Mouse (Mus musculus) layer of hippocampus, adult 18-20 months (tissue): ENCODE results near the gene Marveld1. TPM values are rescaled to one million over a fixed set of nuclear protein-coding genes. Genes with fewer than 3 reads are reported as not detected.

Experiments
- DNase-seq, 2 experiments: peaks; one replicate each; pipeline ENCODE4 v3.0.0; 2022; ENCODE audit warnings: low spot score in 2 of 2
- total RNA-seq, 2 experiments: library from RNA; stranded (reverse); gene quantifications; 2 replicates each; pipeline ENCODE4 v1.2.3; 2021

Gene Marveld1
- total RNA-seq, 2 experiments from 2014 or later, result 5.1 to 5.8 TPM

DNA sequence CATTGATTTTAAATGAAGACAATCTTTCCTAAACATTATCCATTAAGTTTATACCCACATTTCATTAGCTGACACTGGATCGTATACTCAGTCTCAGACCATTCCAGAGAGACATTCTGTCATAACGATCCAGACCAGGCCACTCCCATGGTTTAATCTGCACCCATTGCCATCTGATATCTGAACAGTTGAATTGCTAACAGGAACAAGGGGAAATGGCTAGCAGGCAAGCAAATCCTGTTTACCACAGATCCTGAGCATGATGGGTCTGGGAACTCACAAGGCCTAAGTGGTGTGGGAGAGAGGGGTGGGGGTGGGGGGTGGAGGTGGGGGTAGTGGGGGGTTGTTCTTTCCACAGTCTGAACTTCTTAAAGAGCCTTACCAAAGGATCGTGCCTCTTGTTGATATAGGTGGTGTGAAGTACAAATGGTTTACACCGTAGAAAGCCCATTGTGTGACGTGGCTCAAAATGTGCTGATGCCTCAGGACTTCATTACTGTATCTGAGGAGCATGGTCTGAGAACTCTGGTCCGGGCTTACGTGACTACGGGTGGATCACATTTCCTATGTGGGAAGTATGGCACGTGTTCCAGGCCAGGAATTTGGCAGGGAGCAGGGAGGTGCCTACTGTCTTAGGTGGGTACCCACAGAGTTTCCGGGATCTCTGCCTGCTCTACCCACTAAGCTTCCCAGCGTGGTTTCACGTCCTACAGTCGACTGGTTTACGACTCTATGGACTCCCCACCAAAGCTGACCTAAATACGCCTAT, 8.5 kb upstream of the Marveld1 start:
- DNase-seq, result no peak

DNA sequence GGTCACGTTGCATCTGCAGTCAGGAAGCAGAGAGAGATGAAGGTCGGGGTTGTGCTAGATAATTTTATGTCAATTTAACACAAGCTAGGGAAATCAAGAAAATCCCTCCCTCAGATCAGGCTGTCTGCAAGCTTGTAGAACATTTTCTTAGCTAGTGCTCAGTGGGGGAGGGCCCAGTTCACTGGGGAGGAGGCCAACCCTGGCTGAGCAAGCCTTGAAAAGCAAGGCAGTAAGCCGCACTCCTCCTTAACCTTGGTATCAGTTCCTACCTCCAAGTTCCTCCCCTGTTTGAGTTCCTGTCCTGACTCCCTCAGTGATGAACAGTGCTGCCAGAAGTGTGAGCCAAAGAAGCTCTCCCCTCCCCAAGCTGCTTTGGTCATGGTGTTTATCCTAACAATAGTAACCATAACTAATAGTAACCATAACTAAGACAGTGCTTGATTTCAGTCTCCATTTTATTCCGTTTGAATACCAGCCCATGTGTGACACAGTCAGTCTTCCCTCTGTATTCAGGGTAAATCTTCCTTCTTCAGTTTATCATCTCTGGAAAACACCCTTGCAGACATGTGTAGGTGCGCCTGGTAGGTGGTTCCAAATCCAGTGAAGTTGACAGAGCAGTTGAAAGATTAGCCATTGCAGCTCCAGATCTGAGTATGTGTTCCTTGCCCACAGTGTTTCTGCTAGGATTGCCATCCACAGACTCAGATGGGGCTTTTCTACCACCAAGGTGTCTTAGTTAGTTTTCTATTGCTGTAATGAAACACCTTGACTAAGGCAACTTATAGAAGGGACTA, 7.3 kb upstream of the Marveld1 start:
- no peak for DNase-seq

DNA sequence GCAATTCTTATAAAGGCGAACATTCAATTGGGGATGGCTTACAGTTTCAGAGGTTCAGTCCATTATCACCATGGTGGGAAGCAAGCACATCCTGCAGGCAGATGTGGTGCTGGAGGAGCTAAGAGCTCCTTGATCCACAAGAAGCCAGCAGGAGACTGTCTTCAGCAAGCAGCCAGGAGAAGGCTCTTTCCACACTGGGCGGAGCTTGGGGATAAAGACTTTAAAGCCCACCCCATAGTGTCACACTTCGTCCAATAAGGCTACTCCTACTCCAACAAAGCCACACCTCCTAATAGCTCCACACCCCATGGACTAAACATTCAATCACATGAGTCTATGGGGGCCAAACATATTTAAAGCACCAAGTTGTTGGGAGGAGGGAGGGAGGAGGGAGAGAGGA, 5.2 kb upstream of the Marveld1 start:
- DNase-seq, result no peak

DNA sequence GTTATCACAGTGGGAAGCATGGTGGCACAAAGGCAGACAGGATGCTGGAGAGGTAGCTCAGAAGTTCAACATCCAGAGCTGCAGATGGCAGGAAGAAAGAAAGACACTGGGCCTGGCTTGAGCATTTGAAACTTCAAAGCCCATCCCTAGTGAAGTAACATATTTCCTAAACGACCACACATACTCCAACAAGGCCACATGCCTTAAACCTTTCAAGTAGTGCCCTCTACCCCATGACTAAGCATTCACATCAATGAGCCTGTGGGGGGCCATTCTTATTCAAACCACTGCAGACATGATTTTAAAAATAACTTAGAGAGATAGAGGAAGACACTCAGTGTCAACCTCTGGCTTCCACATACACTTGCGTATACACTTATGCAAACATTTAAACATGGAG, 4.4 kb upstream of the Marveld1 start:
- no peak for DNase-seq

DNA sequence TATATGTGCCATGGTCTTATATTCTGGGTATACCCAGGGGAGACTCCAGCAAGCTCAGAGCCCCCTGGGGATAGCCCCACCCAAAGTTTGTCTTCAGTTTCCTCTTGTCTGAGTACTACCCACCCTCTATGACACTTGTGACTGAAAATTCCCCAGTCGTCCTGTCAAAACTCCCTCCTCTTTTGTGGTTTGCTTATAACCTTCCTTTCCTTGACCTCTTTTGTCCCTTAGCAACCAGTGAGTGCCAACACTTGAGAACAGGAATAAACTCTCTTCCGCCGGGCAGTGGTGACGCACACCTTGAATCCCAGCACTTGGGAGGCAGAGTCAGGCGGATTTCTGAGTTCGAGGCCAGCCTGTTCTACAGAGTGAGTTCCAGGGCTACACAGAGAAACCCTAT, 3.1 kb upstream of the Marveld1 start:
- no peak for DNase-seq

DNA sequence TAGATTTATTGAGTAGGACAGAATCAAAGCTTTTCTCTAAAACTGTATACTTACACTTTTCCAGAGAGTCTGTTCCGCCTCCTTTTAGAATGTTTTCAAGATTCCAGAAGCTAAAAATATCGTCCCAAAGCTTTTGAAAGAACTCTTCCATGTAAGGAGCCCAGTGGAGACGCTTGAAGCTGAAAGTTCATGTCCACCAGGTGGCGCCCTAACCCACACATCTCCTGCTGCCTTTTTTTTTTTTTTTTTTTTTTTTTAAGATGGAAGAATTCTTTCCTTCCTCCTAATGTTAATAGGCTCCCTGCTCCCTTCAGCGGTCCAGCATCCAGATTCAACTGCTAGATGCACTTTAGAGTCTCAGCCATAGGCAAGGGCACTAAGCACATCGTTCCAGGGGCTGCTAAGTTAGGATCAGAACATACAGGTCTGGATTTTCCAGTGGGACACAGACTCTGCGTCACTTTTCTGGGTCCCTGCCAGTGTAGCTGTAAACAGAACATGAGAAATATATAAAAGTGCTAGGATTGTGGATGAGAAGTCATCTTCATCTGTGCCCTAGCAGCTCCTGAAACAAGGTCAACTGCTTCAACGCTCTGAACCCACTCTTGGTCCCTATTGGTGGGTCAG, 2.5 kb upstream of the Marveld1 start:
- peak in 1 of 2 experiments; percentile 90 for DNase-seq

DNA sequence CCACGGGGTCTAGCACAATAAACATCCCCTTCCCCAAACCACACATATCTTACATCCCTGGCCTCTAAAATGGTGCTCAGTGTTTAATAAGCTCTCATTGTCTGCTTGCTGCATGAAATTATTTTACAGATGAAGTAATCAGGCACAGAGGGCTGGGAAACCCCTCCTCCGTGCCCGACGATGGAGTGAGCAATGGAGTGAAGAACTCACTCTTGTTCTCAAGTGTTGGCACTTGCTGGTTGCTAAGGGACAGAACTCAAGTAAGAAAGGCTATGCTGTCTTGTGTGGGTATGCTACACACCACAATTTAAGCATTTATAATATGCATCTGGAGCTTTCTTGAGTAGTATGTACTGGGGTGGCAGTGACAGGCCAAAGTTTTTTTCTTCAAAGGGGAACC, 2.0 kb upstream of the Marveld1 start:
- DNase-seq, result no peak

DNA sequence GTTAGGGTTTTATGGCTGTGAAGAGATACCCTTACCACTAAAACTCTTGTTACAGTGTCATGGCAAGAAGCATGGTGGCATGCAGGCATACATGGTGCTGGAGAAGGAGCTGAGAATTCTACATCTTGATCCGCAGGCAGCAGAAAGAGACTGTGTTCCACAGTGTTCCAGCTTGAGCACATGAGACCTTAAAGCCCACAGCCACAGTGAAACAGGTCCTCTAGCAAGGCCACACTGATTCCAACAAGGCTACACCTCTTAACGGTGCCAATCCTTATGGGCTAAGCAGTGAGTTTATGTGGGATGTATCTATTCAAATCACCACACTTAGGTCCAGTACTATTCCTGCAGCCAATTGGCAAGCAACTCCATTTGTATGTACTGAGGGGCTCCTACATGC, 1.5 kb upstream of the Marveld1 start:
- DNase-seq, result no peak

DNA sequence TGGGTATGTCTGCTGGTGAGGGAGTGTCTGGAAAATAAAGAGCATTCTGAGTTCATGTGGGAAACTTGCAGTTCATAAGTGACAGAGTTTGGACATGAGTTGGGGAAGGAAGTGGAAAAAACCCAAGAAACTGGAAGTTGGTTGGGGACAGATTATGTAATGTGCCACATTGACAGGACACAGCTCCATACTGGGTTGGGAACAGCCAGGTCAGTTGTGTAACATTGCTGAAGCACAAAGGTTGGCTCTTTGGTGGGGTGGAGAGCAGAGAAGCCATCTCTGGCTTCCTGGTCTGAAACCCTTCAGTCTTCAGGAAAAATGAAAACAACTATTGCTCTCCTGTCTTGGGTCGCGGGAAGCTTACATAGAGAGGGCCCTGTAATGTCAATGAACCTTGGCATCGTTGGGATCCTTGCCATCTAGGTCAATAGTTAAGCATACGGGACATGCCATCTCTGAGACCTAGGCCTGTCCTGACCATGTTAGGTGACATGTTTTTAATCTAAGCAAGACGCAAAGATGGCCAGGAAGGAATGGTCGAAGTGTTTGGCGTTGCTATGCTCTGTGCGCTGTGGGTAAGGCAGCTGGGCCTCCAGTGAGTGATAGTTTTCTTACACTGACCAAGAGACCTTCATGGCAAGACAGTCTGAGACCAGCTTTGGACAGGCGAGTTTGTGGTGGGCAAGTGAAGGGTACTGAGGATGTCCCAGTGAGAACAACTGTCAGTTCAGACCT, 757 bp upstream of the Marveld1 start:
- no peak for DNase-seq

DNA sequence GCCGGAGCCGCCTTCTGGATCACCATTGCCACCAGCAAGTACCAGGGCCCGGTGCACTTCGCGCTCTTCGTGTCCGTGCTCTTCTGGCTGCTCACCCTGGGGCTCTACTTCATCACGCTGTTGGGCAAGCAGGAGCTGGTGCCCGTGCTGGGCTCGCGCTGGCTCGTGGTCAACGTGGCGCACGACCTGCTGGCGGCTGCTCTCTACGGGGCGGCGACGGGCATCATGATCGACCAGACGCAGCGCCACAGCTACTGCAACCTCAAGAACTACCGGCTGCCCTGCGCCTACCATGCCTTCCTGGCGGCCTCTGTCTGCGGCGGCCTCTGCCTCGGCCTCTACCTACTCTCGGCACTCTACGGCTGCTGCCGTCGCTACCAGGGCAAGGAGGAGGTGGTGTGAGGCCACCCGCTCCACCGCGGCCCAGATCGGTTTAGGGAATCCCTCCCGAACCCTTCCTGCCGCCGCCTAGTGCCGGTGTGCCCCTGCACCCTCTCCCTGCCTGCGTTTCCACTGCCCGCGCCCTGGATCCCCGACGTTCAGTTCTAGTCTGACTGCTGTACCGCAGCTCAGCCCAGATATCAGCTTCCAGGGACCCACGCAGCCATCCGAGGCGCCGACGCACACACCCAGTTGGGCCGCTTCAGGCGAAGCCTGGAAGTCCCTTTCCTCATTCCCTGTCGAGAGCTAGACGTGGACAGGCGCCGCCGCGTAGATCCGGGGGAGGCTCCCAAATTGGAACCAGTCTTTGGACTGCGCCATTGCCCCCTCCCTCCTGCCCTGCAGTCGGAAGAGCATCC, 769 bp downstream of the Marveld1 start:
- no peak for DNase-seq

DNA sequence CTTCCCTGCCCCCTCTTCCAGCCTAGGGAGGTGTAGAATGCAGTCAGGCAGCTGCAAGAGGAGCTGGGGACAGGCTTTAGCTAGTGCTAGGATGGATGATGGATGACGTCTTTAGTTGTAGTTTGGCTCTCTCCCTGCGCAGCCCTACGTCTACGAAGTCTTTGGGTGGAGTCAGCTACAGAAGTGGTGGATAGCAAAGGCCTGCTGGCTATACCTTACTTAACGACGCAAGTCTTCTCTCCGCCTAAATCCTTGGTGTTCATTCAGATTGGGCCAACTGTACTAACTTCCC, 1.3 kb downstream of the Marveld1 start:
- no peak for DNase-seq

DNA sequence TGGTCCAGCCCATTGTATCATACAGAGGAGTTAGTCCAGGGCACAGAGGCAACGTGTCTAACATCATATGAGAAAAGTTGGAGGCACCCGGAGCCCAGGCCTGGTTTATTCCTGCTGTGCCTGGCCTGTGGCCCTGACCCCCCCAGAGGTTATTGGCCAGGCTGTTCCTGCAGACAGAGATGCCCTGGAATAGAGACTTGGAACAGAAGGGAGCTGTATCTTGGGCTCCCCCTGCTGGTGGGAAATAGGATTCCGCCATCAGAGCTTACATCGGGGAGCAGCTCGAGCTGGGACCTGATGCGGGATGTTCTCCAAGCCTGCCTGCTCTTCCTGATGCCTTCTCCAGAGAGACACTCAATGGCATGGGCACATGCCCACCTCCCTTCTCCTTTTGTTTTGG, 4.8 kb downstream of the Marveld1 start:
- peak; percentile 74 to 92 for DNase-seq

DNA sequence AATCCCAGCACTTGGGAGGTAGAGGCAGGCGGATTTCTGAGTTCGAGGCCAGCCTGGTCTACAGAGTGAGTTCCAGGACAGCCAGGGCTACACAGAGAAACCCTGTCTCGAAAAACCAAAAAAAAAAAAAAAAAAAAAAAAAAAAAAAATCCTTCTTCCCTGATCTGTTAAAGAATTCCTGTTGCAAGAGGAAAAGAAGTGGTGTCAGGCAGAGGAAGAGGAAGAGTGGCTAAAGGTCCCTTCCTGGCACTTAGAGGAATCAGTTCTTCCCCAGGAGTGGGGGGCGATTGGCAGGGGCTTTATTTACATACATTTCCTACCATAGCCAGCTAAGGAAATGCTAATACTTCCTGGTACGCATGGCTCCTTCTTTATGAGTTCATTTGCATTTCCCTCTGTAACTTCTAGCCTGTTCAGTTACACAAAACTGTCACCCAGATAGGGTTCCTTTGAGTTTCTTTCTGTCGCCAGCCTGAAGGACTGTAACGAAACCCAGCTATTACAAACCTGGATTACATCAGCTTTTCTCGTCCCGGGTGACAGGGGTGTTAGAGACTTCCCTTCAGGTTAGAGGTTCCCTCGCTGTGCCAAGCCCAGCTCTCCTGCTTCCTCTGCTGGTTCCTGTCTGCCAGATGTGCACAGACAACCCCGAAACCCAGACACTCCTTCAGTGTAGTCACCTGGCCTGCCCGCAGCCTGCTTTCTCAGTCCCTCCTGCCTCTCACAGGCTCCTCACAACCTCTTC, 10.5 kb downstream of the Marveld1 start:
- DNase-seq, result no peak

DNA sequence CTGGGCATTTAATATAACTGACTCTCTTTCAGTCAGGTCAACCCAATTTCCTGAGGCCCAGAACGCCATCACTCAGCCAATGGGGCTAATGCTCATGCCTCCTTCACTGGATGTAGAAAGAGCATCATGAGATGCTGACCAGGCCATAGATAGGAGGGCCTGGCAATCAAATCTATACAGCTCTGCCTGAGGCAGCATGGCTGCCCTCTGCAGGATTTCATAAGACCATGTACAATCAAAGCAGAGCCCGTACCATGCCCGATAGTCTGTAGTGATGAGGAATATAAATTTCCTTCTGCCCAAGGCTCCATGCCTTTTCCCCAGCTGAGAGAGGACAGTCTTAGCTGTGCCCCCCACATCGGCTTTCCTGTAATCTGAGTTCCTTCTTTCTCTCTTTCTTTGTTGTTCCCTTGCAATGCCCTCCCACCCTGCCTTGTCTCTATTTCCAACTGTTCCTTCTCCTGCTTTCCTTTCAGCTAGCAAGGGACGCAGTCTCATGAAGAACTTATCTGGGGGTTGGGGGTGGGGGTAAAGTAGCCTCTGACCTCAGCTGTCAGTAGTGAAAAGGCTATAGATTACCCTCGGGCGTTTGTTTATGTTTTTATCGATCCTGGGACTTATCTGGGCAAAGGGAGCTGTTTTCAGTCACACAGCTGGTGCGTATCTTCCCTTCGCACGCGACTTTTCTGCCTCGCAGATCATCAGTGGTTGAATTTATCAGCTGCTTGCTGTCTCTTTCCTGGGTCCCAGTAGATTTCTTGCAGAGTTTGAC, 11.2 kb downstream of the Marveld1 start:
- DNase-seq, result no peak

DNA sequence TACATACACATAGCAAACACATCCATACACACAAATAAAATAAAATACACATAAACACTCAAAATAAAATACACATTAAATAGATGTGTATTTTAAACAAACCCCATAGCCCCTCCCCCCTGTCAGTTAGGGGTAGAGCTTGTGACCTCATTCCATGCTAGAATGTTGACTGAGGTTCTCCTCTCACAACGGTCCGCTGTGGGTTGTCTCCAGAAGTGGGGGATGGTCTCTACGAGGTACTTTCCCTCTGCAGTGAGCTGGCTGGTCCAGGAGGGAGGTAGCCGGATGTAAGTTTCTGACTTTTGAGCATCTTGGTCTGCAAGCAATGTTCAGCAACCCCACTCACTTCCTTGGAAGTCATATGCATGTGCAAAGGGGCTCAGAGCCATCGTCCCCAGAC, 16.6 kb downstream of the Marveld1 start, which contains the start of gene Zfyve27:
TSS of gene Zfyve27 (plus strand) at position 188 of the 400 bp plus-strand sequence.
- DNase-seq, result no peak

DNA sequence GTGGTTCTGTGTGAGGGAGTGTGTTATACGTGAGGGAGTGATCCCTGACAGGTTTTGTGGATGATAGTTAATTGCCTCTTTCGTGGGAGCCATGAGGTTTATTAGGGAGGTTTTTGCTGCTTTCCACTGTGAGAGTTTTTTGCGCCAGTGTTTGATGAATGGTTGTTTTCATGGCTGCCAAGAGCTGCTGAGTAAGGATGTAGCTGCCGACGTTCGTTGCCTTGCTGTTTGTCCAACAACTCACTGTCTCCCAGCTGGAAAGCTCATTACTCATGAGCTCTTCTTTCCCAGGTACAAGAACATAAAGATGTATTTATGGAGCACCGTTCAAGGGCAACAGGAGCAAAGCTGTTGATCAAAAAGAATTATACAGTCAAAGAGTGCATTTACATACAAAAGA, 17.0 kb downstream of the Marveld1 start:
- DNase-seq, result no peak

DNA sequence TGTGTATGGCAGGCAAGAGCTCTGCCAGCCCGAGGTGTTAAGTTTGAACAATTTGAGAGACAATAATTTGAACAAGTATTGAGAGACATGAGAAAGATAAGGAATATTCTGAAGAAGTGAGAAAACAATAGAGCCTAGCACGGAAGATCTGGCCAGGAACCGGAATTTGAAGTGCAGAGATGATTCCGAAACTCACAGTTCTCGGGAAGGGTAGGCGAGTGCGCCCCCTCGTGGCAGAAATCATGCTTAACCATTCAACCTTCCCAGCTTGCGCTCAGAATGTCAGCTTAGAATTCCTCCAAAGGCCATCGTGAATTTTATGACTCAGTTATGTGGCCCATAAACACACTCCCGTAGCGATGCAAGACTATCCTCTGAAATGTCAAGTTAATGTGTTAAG, 18.9 kb downstream of the Marveld1 start:
- DNase-seq, result peak; percentile 78 to 92

DNA sequence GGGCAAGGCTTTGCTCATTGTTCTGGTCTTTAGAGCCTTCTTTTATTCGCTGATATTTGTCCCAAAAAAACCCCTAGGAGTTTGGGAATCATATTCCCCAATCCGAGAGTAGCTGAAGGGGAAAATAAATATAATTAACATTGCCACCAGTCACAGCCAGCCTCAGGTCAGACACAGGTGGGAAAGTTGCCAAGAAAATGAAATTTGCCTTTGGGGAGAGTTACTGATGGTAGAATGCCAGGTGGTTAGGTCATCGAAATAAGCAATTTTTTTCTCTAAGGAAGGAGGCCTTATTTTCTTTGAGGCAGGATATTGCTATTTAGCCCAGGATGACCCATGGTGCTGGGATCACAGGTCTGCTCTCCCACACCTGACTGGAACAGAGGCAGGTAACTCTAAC, 19.6 kb downstream of the Marveld1 start:
- DNase-seq, result no peak

DNA sequence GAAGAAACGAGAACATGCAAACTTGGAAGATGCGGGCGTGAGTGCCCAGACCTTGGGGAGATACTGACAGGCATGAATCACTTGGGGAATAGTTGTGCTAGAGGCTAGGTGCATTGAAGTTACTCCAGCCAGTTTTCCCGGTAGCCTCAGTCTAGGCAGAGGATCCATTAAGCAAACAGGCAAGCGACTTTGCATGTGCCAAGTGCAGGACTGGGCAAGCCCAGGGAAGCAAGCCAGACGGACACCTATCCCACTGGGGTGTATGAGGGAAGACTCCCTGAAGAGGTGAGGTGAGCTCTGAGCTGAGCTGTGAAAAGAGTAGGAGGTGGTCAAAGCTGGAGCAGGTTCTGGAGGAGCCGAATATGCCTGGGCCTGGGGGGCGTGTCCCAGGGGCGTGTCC, 20.3 kb downstream of the Marveld1 start:
- no peak for DNase-seq
